Mouse (Mus musculus): ENCODE measurements around the gene Khdrbs1. TPM values are rescaled to one million over a fixed set of nuclear protein-coding genes. Genes with fewer than 3 reads are reported as not detected.

Khdrbs1 gene
- 120 and 125 TPM in 2 replicates for polyA plus RNA-seq (2014; fragmentation: Nextera tagmentation; extraction: Ambion mirVana)

DNA sequence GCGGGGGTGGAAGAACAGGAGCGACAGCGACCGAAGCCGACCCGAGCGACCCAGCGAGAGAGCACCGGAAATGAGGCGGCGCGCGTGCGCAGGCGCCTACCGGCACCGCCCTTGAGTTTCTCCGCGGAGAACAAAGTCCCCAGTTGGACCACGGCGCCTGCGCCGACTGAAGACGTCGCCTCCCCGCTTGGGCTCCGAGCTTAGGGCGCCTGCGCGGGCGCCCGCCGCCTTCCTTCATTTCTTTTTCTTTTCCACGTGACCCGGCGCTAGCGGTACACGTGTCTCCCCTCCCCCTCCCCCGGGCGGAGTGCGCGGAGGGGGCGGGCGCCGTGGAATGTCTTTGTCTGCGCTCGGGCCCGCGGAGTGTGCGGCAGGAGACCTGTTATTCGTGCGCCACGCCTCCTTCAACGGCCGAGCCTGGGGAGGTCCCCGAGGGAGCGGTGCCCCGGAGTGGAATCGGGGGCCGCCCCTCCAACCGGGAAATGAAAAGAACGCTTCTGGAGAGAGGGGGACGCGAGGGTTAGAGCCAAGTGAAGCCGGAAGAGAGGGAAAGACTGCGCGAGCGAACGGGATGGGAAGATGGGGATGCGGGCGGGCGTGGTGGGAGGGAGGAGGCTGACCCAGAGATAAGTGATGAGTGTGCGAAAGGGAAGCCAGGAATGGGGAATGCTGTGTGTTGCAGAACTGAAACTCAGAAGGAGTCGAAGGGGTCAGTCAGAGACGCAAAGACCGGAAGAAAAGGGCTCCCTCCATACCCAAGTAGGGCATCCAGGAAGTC, at the start of gene Khdrbs1:
Khdrbs1 (minus strand) TSS at position 72 of the 778 bp plus-strand sequence.
- WGBS, result under 1% methylated on average over 66 of the region's 76 CpGs
- ATAC-seq (ENCODE audit: low FRiP score) (peak; percentile 95), DNase-seq (ENCODE audit: low spot score) (peak; percentile 99)
- H3K36me3 ChIP-seq (replicated peaks; ENCODE audit: control insufficient read depth, insufficient read depth), result no peaks in the 10 kb centered on the region; the same call in 1 of the 2 replicates
- H3K9ac ChIP-seq, result peak within 1 kb of the TSS; percentile 99
- no peaks in the 10 kb centered on the region for H3K9me3 ChIP-seq (ENCODE audit: control insufficient read depth, low read length)
- peak within 1 kb of the TSS; percentile 99 for H3K27ac ChIP-seq
- peaks cover 35% of the 10 kb centered on the region for H3K4me1 ChIP-seq (replicated peaks; ENCODE audit: control insufficient read depth, insufficient read depth, low read length)
- peak within 1 kb of the TSS; percentile 84 for H3K4me2 ChIP-seq (replicated peaks)
- H3K27me3 ChIP-seq (ENCODE audit: control insufficient read depth, insufficient read depth, low read length), result no peaks in the 10 kb centered on the region
- H3K4me3 ChIP-seq (replicated peaks; ENCODE audit: low read length), result peak within 1 kb of the TSS; percentile 99

DNA sequence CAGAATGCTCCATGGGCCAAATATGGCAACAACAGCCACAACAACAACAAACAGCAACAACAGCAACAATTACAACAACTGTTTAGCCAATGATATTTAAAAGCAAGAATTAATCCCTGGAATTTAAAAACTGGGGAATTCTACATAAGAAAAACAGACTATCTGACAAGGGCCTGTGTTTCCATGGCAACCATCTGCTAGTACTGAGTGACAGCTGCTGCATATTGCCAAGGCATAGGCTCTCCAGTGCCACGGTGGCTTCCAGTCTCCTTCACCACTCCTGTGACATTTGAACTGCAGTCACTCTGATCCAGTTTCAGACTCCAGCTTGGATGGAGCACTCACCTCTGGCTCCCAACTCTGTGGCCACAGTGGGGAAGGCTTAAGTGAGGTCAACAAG, 49.3 kb upstream of the Khdrbs1 start:
- no peak overlapping the region for H3K9ac ChIP-seq
- DNase-seq (ENCODE audit: low spot score) (peak; percentile 59), ATAC-seq (ENCODE audit: low FRiP score) (no peak)
- WGBS, result 17% methylated on average over 1 of the region's 1 CpGs
- peaks cover 18% of the 10 kb centered on the region; the same call in 1 of the 2 replicates for H3K4me1 ChIP-seq (replicated peaks; ENCODE audit: control insufficient read depth, insufficient read depth, low read length)
- no peaks in the 10 kb centered on the region for H3K9me3 ChIP-seq (ENCODE audit: control insufficient read depth, low read length)
- H3K27me3 ChIP-seq (ENCODE audit: control insufficient read depth, insufficient read depth, low read length), result no peaks in the 10 kb centered on the region
- H3K4me3 ChIP-seq (replicated peaks; ENCODE audit: low read length), result no peak overlapping the region
- no peaks in the 10 kb centered on the region for H3K36me3 ChIP-seq (replicated peaks; ENCODE audit: control insufficient read depth, insufficient read depth)
- peak overlapping the region; percentile 58 for H3K27ac ChIP-seq
- no peak overlapping the region for H3K4me2 ChIP-seq (replicated peaks)

- Histone ChIP-seq H3K4me1 (replicated peaks; ENCODE audit: control insufficient read depth, insufficient read depth, low read length) (peaks cover 13% of the 10 kb centered on the region; the same call in 1 of the 2 replicates), H3K4me3 (replicated peaks; ENCODE audit: low read length) (no peak overlapping the region), H3K4me2 (replicated peaks) (no peak overlapping the region), H3K27me3 (ENCODE audit: control insufficient read depth, insufficient read depth, low read length) (no peaks in the 10 kb centered on the region), H3K9ac (no peak overlapping the region), H3K36me3 (replicated peaks; ENCODE audit: control insufficient read depth, insufficient read depth) (no peaks in the 10 kb centered on the region), H3K9me3 (ENCODE audit: control insufficient read depth, low read length) (no peaks in the 10 kb centered on the region), H3K27ac (no peak overlapping the region)
- ATAC-seq (ENCODE audit: low FRiP score) (no peak), DNase-seq (ENCODE audit: low spot score) (no peak)
- WGBS, result 68% methylated on average over 3 of the region's 3 CpGs
Measured at GRCm38 (mm10) chr4:129790475-129790874, 48.4 kb upstream of the Khdrbs1 start.

GRCm38 (mm10) chr4:129789635-129790034, 47.5 kb upstream of the Khdrbs1 start:
- WGBS, result 91% methylated on average over 2 of the region's 2 CpGs
- H3K27ac ChIP-seq, result no peak overlapping the region
- H3K4me1 ChIP-seq (replicated peaks; ENCODE audit: control insufficient read depth, insufficient read depth, low read length), result peaks cover 6% of the 10 kb centered on the region; the same call in 1 of the 2 replicates
- H3K9me3 ChIP-seq (ENCODE audit: control insufficient read depth, low read length), result no peaks in the 10 kb centered on the region
- H3K4me2 ChIP-seq (replicated peaks), result no peak overlapping the region
- DNase-seq (ENCODE audit: low spot score), result no peak
- ATAC-seq (ENCODE audit: low FRiP score), result no peak
- no peaks in the 10 kb centered on the region for H3K27me3 ChIP-seq (ENCODE audit: control insufficient read depth, insufficient read depth, low read length)
- H3K4me3 ChIP-seq (replicated peaks; ENCODE audit: low read length), result no peak overlapping the region
- no peak overlapping the region for H3K9ac ChIP-seq
- H3K36me3 ChIP-seq (replicated peaks; ENCODE audit: control insufficient read depth, insufficient read depth), result no peaks in the 10 kb centered on the region

DNA sequence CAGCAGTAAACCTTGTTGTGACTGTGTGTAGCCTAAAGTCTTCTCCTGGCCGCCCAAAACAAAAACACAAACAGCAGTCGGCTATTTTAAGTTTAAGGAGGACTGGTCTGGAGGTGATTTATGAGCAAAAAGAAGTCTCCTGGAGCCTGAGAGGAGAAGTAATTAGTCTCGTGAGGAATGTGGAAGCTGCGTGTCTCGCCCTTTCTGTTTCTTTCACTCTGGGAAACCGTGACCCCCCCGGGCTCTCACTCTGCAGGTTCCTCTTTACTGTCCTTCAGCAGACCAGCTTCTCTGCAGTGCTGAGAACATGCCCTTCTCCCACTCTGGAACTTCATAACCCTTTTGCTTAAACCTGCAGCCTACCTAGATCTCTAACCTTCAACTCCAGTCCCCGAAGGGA, 46.6 kb upstream of the Khdrbs1 start:
- Histone ChIP-seq H3K9me3 (ENCODE audit: control insufficient read depth, low read length) (no peaks in the 10 kb centered on the region), H3K36me3 (replicated peaks; ENCODE audit: control insufficient read depth, insufficient read depth) (no peaks in the 10 kb centered on the region), H3K4me3 (replicated peaks; ENCODE audit: low read length) (no peak overlapping the region), H3K27me3 (ENCODE audit: control insufficient read depth, insufficient read depth, low read length) (no peaks in the 10 kb centered on the region), H3K9ac (no peak overlapping the region), H3K27ac (no peak overlapping the region), H3K4me1 (replicated peaks; ENCODE audit: control insufficient read depth, insufficient read depth, low read length) (peaks cover 6% of the 10 kb centered on the region; the same call in 1 of the 2 replicates), H3K4me2 (replicated peaks) (no peak overlapping the region)
- WGBS, result 74% methylated on average over 8 of the region's 8 CpGs
- ATAC-seq (ENCODE audit: low FRiP score), result no peak
- DNase-seq (ENCODE audit: low spot score), result no peak

DNA sequence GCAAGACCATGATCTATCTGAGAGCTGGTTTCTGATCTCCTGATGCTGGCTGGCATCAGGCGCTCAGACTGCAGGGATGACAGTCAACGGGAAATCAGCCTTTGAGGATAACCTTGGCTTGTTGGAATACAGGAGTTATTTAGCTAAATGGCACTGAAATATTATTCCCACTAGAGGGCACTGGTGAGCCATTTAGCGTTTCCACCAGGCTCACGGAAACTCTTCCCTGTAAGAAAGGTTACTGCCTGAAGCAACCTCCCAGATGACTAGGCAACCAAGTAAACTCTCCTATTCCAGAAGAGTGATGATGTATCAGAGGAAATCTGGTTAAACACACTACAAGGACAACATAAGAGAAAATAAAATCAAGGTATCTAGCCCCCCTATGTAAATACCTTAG, 43.1 kb upstream of the Khdrbs1 start:
- Histone ChIP-seq H3K9me3 (ENCODE audit: control insufficient read depth, low read length) (no peaks in the 10 kb centered on the region), H3K9ac (no peak overlapping the region), H3K4me1 (replicated peaks; ENCODE audit: control insufficient read depth, insufficient read depth, low read length) (0 out of 2 replicates have a peak, but pooled peaks cover 9% of the 10 kb centered on the region), H3K4me3 (replicated peaks; ENCODE audit: low read length) (no peak overlapping the region), H3K36me3 (replicated peaks; ENCODE audit: control insufficient read depth, insufficient read depth) (no peaks in the 10 kb centered on the region), H3K27ac (no peak overlapping the region), H3K27me3 (ENCODE audit: control insufficient read depth, insufficient read depth, low read length) (no peaks in the 10 kb centered on the region), H3K4me2 (replicated peaks) (no peak overlapping the region)
- DNase-seq (ENCODE audit: low spot score), result peak; percentile 96
- 3% methylated on average over 4 of the region's 4 CpGs for WGBS
- ATAC-seq (ENCODE audit: low FRiP score), result 0 out of 2 replicates have a peak, but pooled peaks have one; percentile 11

DNA sequence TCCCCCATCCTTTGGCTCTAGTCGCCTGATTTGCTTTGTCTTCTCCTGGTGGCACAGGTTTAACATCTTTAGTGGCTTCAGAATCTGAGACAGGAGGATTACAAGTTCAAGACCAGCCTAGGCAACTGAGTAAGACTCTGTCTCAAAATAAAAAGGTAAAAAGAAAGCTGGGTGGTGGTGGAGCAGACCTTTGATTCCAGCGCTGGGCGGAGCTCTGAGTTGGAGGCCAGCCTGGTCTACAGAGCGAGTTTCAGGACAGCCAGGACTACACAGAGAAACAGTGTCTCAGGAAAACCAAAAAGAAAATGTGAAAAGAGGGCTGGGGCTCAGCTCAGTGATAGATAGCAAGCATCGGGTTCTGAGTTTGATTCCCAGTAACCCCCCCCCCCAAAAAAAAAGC, 41.4 kb upstream of the Khdrbs1 start:
- no peak for ATAC-seq (ENCODE audit: low FRiP score)
- H3K4me2 ChIP-seq (replicated peaks), result no peak overlapping the region
- no peak overlapping the region for H3K9ac ChIP-seq
- H3K9me3 ChIP-seq (ENCODE audit: control insufficient read depth, low read length), result no peaks in the 10 kb centered on the region
- no peak overlapping the region for H3K4me3 ChIP-seq (replicated peaks; ENCODE audit: low read length)
- DNase-seq (ENCODE audit: low spot score), result no peak
- 0 out of 2 replicates have a peak, but pooled peaks cover 9% of the 10 kb centered on the region for H3K4me1 ChIP-seq (replicated peaks; ENCODE audit: control insufficient read depth, insufficient read depth, low read length)
- no peaks in the 10 kb centered on the region for H3K27me3 ChIP-seq (ENCODE audit: control insufficient read depth, insufficient read depth, low read length)
- H3K36me3 ChIP-seq (replicated peaks; ENCODE audit: control insufficient read depth, insufficient read depth), result no peaks in the 10 kb centered on the region
- no peak overlapping the region for H3K27ac ChIP-seq
- 90% methylated on average over 5 of the region's 5 CpGs for WGBS

DNA sequence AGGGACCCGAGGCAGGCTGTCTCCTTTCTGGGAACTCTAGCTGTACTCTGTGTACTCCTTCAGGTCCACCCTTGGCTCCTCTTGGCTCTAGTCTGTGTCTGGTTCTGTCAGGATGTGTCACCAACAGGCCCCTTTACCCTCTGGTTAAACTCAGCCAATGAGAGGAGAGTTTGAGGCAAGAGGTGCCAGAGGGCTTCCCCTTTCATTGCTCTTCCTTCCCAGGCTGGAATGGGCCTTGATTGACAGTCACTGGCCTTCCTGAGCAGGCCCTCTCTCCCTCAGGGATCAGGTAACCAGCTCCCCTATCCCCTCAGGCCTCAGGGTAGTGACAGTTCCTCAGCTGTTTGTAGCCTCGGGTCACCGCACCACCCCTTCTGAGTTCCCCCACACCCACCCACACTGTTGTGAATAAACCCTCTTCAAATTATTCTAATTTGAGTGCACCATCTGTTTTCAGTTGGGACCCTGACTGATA, 40.8 kb upstream of the Khdrbs1 start:
- DNase-seq (ENCODE audit: low spot score), result no peak
- no peaks in the 10 kb centered on the region for H3K36me3 ChIP-seq (replicated peaks; ENCODE audit: control insufficient read depth, insufficient read depth)
- 25% methylated on average over 3 of the region's 3 CpGs for WGBS
- no peaks in the 10 kb centered on the region for H3K9me3 ChIP-seq (ENCODE audit: control insufficient read depth, low read length)
- no peak overlapping the region for H3K4me2 ChIP-seq (replicated peaks)
- 0 out of 2 replicates have a peak, but pooled peaks have one; percentile 27 for ATAC-seq (ENCODE audit: low FRiP score)
- H3K27me3 ChIP-seq (ENCODE audit: control insufficient read depth, insufficient read depth, low read length), result no peaks in the 10 kb centered on the region
- H3K4me3 ChIP-seq (replicated peaks; ENCODE audit: low read length), result no peak overlapping the region
- H3K9ac ChIP-seq, result no peak overlapping the region
- H3K27ac ChIP-seq, result no peak overlapping the region
- H3K4me1 ChIP-seq (replicated peaks; ENCODE audit: control insufficient read depth, insufficient read depth, low read length), result 0 out of 2 replicates have a peak, but pooled peaks cover 9% of the 10 kb centered on the region

GRCm38 (mm10) chr4:129781881-129782675, 40.0 kb upstream of the Khdrbs1 start:
- H3K27me3 ChIP-seq (ENCODE audit: control insufficient read depth, insufficient read depth, low read length), result no peaks in the 10 kb centered on the region
- 17% methylated on average over 4 of the region's 4 CpGs for WGBS
- DNase-seq (ENCODE audit: low spot score), result no peak
- H3K9ac ChIP-seq, result no peak overlapping the region
- H3K9me3 ChIP-seq (ENCODE audit: control insufficient read depth, low read length), result no peaks in the 10 kb centered on the region
- no peak for ATAC-seq (ENCODE audit: low FRiP score)
- no peaks in the 10 kb centered on the region for H3K36me3 ChIP-seq (replicated peaks; ENCODE audit: control insufficient read depth, insufficient read depth)
- H3K4me1 ChIP-seq (replicated peaks; ENCODE audit: control insufficient read depth, insufficient read depth, low read length), result 0 out of 2 replicates have a peak, but pooled peaks cover 9% of the 10 kb centered on the region
- H3K27ac ChIP-seq, result peak overlapping the region; percentile 53; the same call in 1 of the 2 replicates
- no peak overlapping the region for H3K4me2 ChIP-seq (replicated peaks)
- H3K4me3 ChIP-seq (replicated peaks; ENCODE audit: low read length), result no peak overlapping the region

All from hindbrain, embryonic 14.5 days (tissue).